Comparison of ENCODE assay signal across 8 mouse cellular contexts in the genomic region with DNA sequence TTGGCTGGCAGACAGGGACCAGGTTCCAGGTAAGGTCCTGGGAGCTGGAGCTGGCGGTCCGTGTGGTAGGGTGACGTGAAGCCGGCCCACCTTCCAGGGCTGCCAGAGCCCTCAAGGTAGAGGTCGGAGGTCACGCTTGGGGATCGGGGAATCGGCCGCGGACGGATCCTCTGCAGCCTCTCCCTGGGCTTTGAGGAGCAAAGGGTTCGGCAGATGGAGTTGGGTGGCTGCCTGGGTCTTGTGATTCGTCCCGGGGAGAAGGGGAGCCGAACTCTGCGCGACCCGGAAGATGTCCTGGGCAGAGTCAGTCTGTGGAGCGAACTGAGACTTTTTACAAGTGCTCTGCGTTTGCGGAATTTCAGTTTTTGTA. TPM values are rescaled to one million over a fixed set of nuclear protein-coding genes. Genes with fewer than 3 reads are reported as not detected.
DNase-seq lines count a peak whose midpoint lies in the region; ATAC-seq and TF ChIP-seq lines count a peak whose summit lies in the region.

No protein-coding gene starts in this region.

- no peak for TF ChIP-seq RAD21 in MEL (IDR thresholded peaks at IDR 0.05; ENCODE audit: low read depth, low read length)

- ATAC-seq in heart, embryonic 14.5 days (ENCODE audit: insufficient number of reproducible peaks, insufficient read depth, low FRiP score, low read depth): no peak; the same call in 1 of the 2 replicates
- no peak; the same call in 1 of the 2 replicates for ATAC-seq in forebrain, embryonic 14.5 days
- ATAC-seq in liver, embryonic 15.5 days (ENCODE audit: insufficient read depth): peak; percentile 79
- ATAC-seq in stomach, postnatal 0 days (ENCODE audit: low FRiP score, low TSS enrichment): peak; percentile 81; the same call in 1 of the 2 replicates

- H3K36me3 ChIP-seq in heart, embryonic 14.5 days (ENCODE audit: control insufficient read depth, insufficient read depth, low read length): no peaks in the 10 kb centered on the region
- peaks cover 0 to 20% of the 10 kb centered on the region in 2 experiments; a peak in 3 of 4 replicates for H3K36me3 ChIP-seq in MEL (ENCODE audit: control insufficient read depth in 1 of 2, insufficient read depth in 2 of 2, low read length in 2 of 2)
- no peaks in the 10 kb centered on the region for H3K36me3 ChIP-seq in forebrain, embryonic 14.5 days (ENCODE audit: control insufficient read depth, insufficient read depth, low read length)
- H3K36me3 ChIP-seq in liver, embryonic 15.5 days (replicated peaks): no peaks in the 10 kb centered on the region
- H3K36me3 ChIP-seq in stomach, postnatal 0 days (ENCODE audit: control insufficient read depth, insufficient read depth, low read length): no peaks in the 10 kb centered on the region

- TF ChIP-seq CTCF in MEL (IDR thresholded peaks at IDR 0.05 in 2 of 3, conservative IDR thresholded peaks at IDR 0.05 in 1 of 3; ENCODE audit: control insufficient read depth in 1 of 3, insufficient read depth in 1 of 3, low read depth in 2 of 3, low read length in 3 of 3, poor library complexity in 1 of 3, severe bottlenecking in 1 of 3): no peak
- TF ChIP-seq CTCF in stomach, postnatal 0 days (IDR thresholded peaks at IDR 0.05; ENCODE audit: low read depth): no peak

- H3K4me1 ChIP-seq in heart, embryonic 14.5 days (ENCODE audit: control insufficient read depth in 2 of 2, insufficient read depth in 2 of 2, low read length in 2 of 2): peaks cover 4% of the 10 kb centered on the region in 2 experiments; a peak in 2 of 4 replicates
- peaks cover 0 to 11% of the 10 kb centered on the region in 2 experiments for H3K4me1 ChIP-seq in MEL (ENCODE audit: control insufficient read depth in 1 of 2, insufficient read depth in 2 of 2, low read length in 2 of 2)
- peaks cover 5% of the 10 kb centered on the region for H3K4me1 ChIP-seq in forebrain, embryonic 14.5 days (ENCODE audit: control insufficient read depth, insufficient read depth, low read length)
- H3K4me1 ChIP-seq in liver, embryonic 15.5 days (replicated peaks): peaks cover 13% of the 10 kb centered on the region
- no peaks in the 10 kb centered on the region; the same call in 1 of the 2 replicates for H3K4me1 ChIP-seq in stomach, postnatal 0 days (replicated peaks; ENCODE audit: control insufficient read depth, insufficient read depth)

- peak overlapping the region; percentile 63 to 66; a peak in 3 of 4 replicates for H3K27ac ChIP-seq in heart, embryonic 14.5 days (replicated peaks in 1 of 2; ENCODE audit: control insufficient read depth in 1 of 2, insufficient read depth in 1 of 2, low read depth in 2 of 2, low read length in 2 of 2)
- H3K27ac ChIP-seq in MEL (ENCODE audit: control insufficient read depth, low read depth, low read length): peak overlapping the region; percentile 42
- H3K27ac ChIP-seq in forebrain, embryonic 14.5 days (ENCODE audit: low read depth, low read length): peak overlapping the region; percentile 55; the same call in 1 of the 2 replicates
- peak overlapping the region; percentile 57 for H3K27ac ChIP-seq in liver, embryonic 15.5 days (replicated peaks)
- peak overlapping the region; percentile 84 for H3K27ac ChIP-seq in stomach, postnatal 0 days (replicated peaks)

- no peak for TF ChIP-seq EP300 in MEL (IDR thresholded peaks at IDR 0.05; ENCODE audit: low read depth in 1 of 2, low read length in 2 of 2)
- TF ChIP-seq EP300 in stomach, postnatal 0 days (optimal IDR thresholded peaks at IDR 0.05): no peak

- peak overlapping the region; percentile 69 for H3K4me2 ChIP-seq in heart, embryonic 14.5 days (ENCODE audit: low read length)
- peak overlapping the region; percentile 56 for H3K4me2 ChIP-seq in forebrain, embryonic 14.5 days (ENCODE audit: low read length)
- H3K4me2 ChIP-seq in liver, embryonic 15.5 days: peak overlapping the region; percentile 72
- H3K4me2 ChIP-seq in stomach, postnatal 0 days (replicated peaks; ENCODE audit: low read depth): peak overlapping the region; percentile 63

- H3K4me3 ChIP-seq in heart, embryonic 14.5 days (ENCODE audit: control insufficient read depth in 1 of 2, insufficient read depth in 1 of 2, low read depth in 1 of 2, low read length in 2 of 2): peak overlapping the region; percentile 88 to 99
- H3K4me3 ChIP-seq in MEL (ENCODE audit: control insufficient read depth in 1 of 2, insufficient read depth in 1 of 2, low read depth in 2 of 2, low read length in 2 of 2): peak overlapping the region; percentile 90 to 91
- H3K4me3 ChIP-seq in forebrain, embryonic 14.5 days (ENCODE audit: low read depth, low read length): peak overlapping the region; percentile 93
- peak overlapping the region; percentile 90 for H3K4me3 ChIP-seq in liver, embryonic 15.5 days (replicated peaks)
- peak overlapping the region; percentile 98 for H3K4me3 ChIP-seq in stomach, postnatal 0 days (ENCODE audit: low read depth, low read length)

- TF ChIP-seq POLR2A in MEL (IDR thresholded peaks at IDR 0.05; ENCODE audit: control insufficient read depth in 1 of 2, insufficient read depth in 1 of 2, low read depth in 1 of 2, low read length in 2 of 2, poor library complexity in 1 of 2): no peak; a peak in 2 of 4 replicates

- no peaks in the 10 kb centered on the region for H3K27me3 ChIP-seq in heart, embryonic 14.5 days (ENCODE audit: control insufficient read depth, insufficient read depth, low read length)
- H3K27me3 ChIP-seq in MEL (ENCODE audit: control insufficient read depth in 1 of 2, insufficient read depth in 2 of 2, low read length in 2 of 2): peaks cover 0 to 2% of the 10 kb centered on the region in 2 experiments; a peak in 1 of 4 replicates
- no peaks in the 10 kb centered on the region; the same call in 1 of the 2 replicates for H3K27me3 ChIP-seq in forebrain, embryonic 14.5 days (replicated peaks; ENCODE audit: control insufficient read depth, insufficient read depth, low read length)
- H3K27me3 ChIP-seq in liver, embryonic 15.5 days: no peaks in the 10 kb centered on the region
- no peaks in the 10 kb centered on the region for H3K27me3 ChIP-seq in stomach, postnatal 0 days (ENCODE audit: control insufficient read depth, insufficient read depth, low read length)

- peaks cover 33% of the 10 kb centered on the region for H3K79me2 ChIP-seq in MEL (ENCODE audit: control insufficient read depth, insufficient read depth, low read length, poor library complexity)

- H3K9ac ChIP-seq in heart, embryonic 14.5 days (ENCODE audit: low read length): peak overlapping the region; percentile 92
- peak overlapping the region; percentile 91 for H3K9ac ChIP-seq in MEL (ENCODE audit: control insufficient read depth, low read depth, low read length, poor library complexity, severe bottlenecking)
- H3K9ac ChIP-seq in forebrain, embryonic 14.5 days (ENCODE audit: low read length): peak overlapping the region; percentile 85
- H3K9ac ChIP-seq in liver, embryonic 15.5 days: peak overlapping the region; percentile 75
- peak overlapping the region; percentile 92 for H3K9ac ChIP-seq in stomach, postnatal 0 days (ENCODE audit: low read length)

- no peak for DNase-seq in heart, postnatal 36 days
- no peak for DNase-seq in MEL (ENCODE audit: low read depth, low spot score)
- no peak for DNase-seq in forebrain, embryonic 14.5 days (ENCODE audit: low spot score)
- DNase-seq in stomach, postnatal 0 days (ENCODE audit: low spot score): no peak
- DNase-seq in cerebellum, adult 11-12 months: no peak
- no peak for DNase-seq in frontal cortex, postnatal 36 days (ENCODE audit: low spot score in 2 of 2)

- 0% methylated on average over 21 of the region's 21 CpGs for WGBS in heart, embryonic 14.5 days
- under 1% methylated on average over 21 of the region's 21 CpGs for WGBS in forebrain, embryonic 14.5 days
- under 1% methylated on average over 21 of the region's 21 CpGs for WGBS in liver, embryonic 15.5 days (ENCODE audit: insufficient replicate concordance)
- under 1% methylated on average over 21 of the region's 21 CpGs for WGBS in stomach, postnatal 0 days

- intact Hi-C loops in heart, postnatal 36 days (cut with DNase I): loop anchor here (10.0 kb wide), 1 partner anchor 157 kb away; a partner anchor contains a TSS

- no peaks in the 10 kb centered on the region for H3K9me3 ChIP-seq in heart, embryonic 14.5 days (ENCODE audit: control insufficient read depth, low read length)
- H3K9me3 ChIP-seq in MEL (replicated peaks; ENCODE audit: insufficient read depth, low read length): no peaks in the 10 kb centered on the region
- H3K9me3 ChIP-seq in forebrain, embryonic 14.5 days (replicated peaks; ENCODE audit: control insufficient read depth, low read length): no peaks in the 10 kb centered on the region
- no peaks in the 10 kb centered on the region for H3K9me3 ChIP-seq in liver, embryonic 15.5 days (replicated peaks)
- H3K9me3 ChIP-seq in stomach, postnatal 0 days (ENCODE audit: control insufficient read depth, low read length): no peaks in the 10 kb centered on the region

TF ChIP-seq in MEL, 35 proteins besides CTCF, POLR2A, EP300 and RAD21:
- TF ChIP-seq ZKSCAN1 (IDR thresholded peaks at IDR 0.05; ENCODE audit: low read depth, low read length) (no peak), NELFE (IDR thresholded peaks at IDR 0.05; ENCODE audit: low read depth, low read length) (no peak), MAFK (IDR thresholded peaks at IDR 0.05; ENCODE audit: borderline replicate concordance, low read depth, low read length) (no peak), HCFC1 (IDR thresholded peaks at IDR 0.05; ENCODE audit: low read depth, low read length) (peak; percentile 10; the same call in 1 of the 2 replicates), MAZ (IDR thresholded peaks at IDR 0.05; ENCODE audit: low read depth, low read length) (no peak), ZMIZ1 (IDR thresholded peaks at IDR 0.05; ENCODE audit: low read depth, low read length) (no peak)

RNA-seq across cellular contexts. Expression of a gene that starts 0.3 kb away (rescaled TPM):
- polyA plus RNA-seq in heart, embryonic 14.5 days (2014; fragmentation: Nextera tagmentation; extraction: Ambion mirVana): 68.7 and 71.7 TPM in 2 replicates
- total RNA-seq in heart, postnatal 36 days (2021): 100 to 1,000 TPM; 104 to 114 TPM
- total RNA-seq in MEL (2012; rRNA removed): 67.4 and 73.6 TPM in 2 replicates
- 10 to 100 TPM in 1 of 2 experiments, not detected in 1; 68.4 TPM for polyA plus RNA-seq in MEL (2012; ENCODE audit: insufficient read depth in 1 of 2, insufficient read length in 2 of 2, low read depth in 1 of 2, low replicate concordance in 2 of 2, missing spikeins in 1 of 2)
- polyA plus RNA-seq in forebrain, embryonic 14.5 days (2014; fragmentation: Nextera tagmentation; extraction: Ambion mirVana): 45.4 and 48.0 TPM in 2 replicates
- polyA plus RNA-seq in liver, embryonic 15.5 days (2015; fragmentation: Nextera tagmentation; extraction: Ambion mirVana): 23.0 and 24.2 TPM in 2 replicates
- 33.1 and 36.2 TPM in 2 replicates for polyA plus RNA-seq in stomach, postnatal 0 days (2015; fragmentation: Nextera tagmentation; extraction: Ambion mirVana)

Comparison
In these comparisons a context has a peak if more than half of its experiments do, and no peak if none do; other contexts are left out.
1. ATAC-seq: peak in liver, embryonic 15.5 days (single experiment) and stomach, postnatal 0 days (single experiment); none in heart, embryonic 14.5 days (single experiment) and forebrain, embryonic 14.5 days (single experiment).
2. Peak in every context shown above with its lines, with median percentiles within 50 percentile points of each other: H3K27ac ChIP-seq, H3K4me2 ChIP-seq, H3K4me3 ChIP-seq and H3K9ac ChIP-seq.